7 mouse cellular contexts compared by ENCODE assay signal in genomic region chr10:127619119-127619721, GRCm38 (mm10). TPM values are rescaled to one million over a fixed set of nuclear protein-coding genes. Genes with fewer than 3 reads are reported as not detected.
DNase-seq lines count a peak whose midpoint lies in the region; ATAC-seq lines count a peak whose summit lies in the region.

No protein-coding gene starts in this region.

- H3K9ac ChIP-seq in neural tube, embryonic 11.5 days (ENCODE audit: low read length) = peak overlapping the region; percentile 85
- H3K9ac ChIP-seq in heart, embryonic 14.5 days (ENCODE audit: low read length) = peak overlapping the region; percentile 81
- peak overlapping the region; percentile 42; the same call in 1 of the 2 replicates for H3K9ac ChIP-seq in liver, embryonic 15.5 days

- DNase-seq in neural tube, embryonic 11.5 days (ENCODE audit: low spot score) = no peak
- DNase-seq in neural tube, embryonic 10.5 days (ENCODE audit: extremely low spot score, low spot score) = no peak
- DNase-seq in yolk sac, embryonic 10.5 days (ENCODE audit: low spot score) = peak; percentile 13
- DNase-seq in retina, postnatal 1 day = no peak

- peak overlapping the region; percentile 78 for H3K4me3 ChIP-seq in neural tube, embryonic 11.5 days (ENCODE audit: low read depth, low read length)
- H3K4me3 ChIP-seq in heart, embryonic 14.5 days (ENCODE audit: control insufficient read depth in 1 of 2, insufficient read depth in 1 of 2, low read depth in 1 of 2, low read length in 2 of 2) = peak overlapping the region; percentile 59 to 72; a peak in 3 of 4 replicates
- peak overlapping the region; percentile 57 for H3K4me3 ChIP-seq in liver, embryonic 15.5 days (replicated peaks)

- 34% methylated on average over 8 of the region's 8 CpGs for WGBS in neural tube, embryonic 11.5 days
- 41% methylated on average over 8 of the region's 8 CpGs for WGBS in heart, embryonic 14.5 days
- 19% methylated on average over 8 of the region's 8 CpGs for WGBS in liver, embryonic 15.5 days (ENCODE audit: insufficient replicate concordance)

- no peaks in the 10 kb centered on the region for H3K27me3 ChIP-seq in neural tube, embryonic 11.5 days (ENCODE audit: control insufficient read depth, insufficient read depth, low read length)
- H3K27me3 ChIP-seq in heart, embryonic 14.5 days (ENCODE audit: control insufficient read depth, insufficient read depth, low read length) = peaks cover 2% of the 10 kb centered on the region; the same call in 1 of the 2 replicates
- peaks cover 72% of the 10 kb centered on the region for H3K27me3 ChIP-seq in liver, embryonic 15.5 days

- no peaks in the 10 kb centered on the region for H3K9me3 ChIP-seq in neural tube, embryonic 11.5 days (ENCODE audit: control insufficient read depth, low read length)
- H3K9me3 ChIP-seq in heart, embryonic 14.5 days (ENCODE audit: control insufficient read depth, low read length) = no peaks in the 10 kb centered on the region
- H3K9me3 ChIP-seq in liver, embryonic 15.5 days (replicated peaks) = no peaks in the 10 kb centered on the region

- peaks cover 50% of the 10 kb centered on the region for H3K4me1 ChIP-seq in neural tube, embryonic 11.5 days (ENCODE audit: control insufficient read depth, insufficient read depth, low read length)
- peaks cover 35 to 52% of the 10 kb centered on the region in 2 experiments for H3K4me1 ChIP-seq in heart, embryonic 14.5 days (ENCODE audit: control insufficient read depth in 2 of 2, insufficient read depth in 2 of 2, low read length in 2 of 2)
- peaks cover 46% of the 10 kb centered on the region for H3K4me1 ChIP-seq in liver, embryonic 15.5 days (replicated peaks)

- H3K27ac ChIP-seq in neural tube, embryonic 11.5 days (ENCODE audit: low read depth, low read length) = 0 out of 2 replicates have a peak overlapping the region, but pooled peaks have one; percentile 86
- peak overlapping the region in 1 of 2 experiments; percentile 73; a peak in 2 of 4 replicates for H3K27ac ChIP-seq in heart, embryonic 14.5 days (replicated peaks in 1 of 2; ENCODE audit: control insufficient read depth in 1 of 2, insufficient read depth in 1 of 2, low read depth in 2 of 2, low read length in 2 of 2)
- peak overlapping the region; percentile 71 for H3K27ac ChIP-seq in liver, embryonic 15.5 days (replicated peaks)

- no peaks in the 10 kb centered on the region for H3K36me3 ChIP-seq in neural tube, embryonic 11.5 days (ENCODE audit: control insufficient read depth, insufficient read depth, low read length)
- H3K36me3 ChIP-seq in heart, embryonic 14.5 days (ENCODE audit: control insufficient read depth, insufficient read depth, low read length) = no peaks in the 10 kb centered on the region
- H3K36me3 ChIP-seq in liver, embryonic 15.5 days (replicated peaks) = no peaks in the 10 kb centered on the region

- ATAC-seq in neural tube, embryonic 11.5 days (ENCODE audit: insufficient read depth, low FRiP score, low TSS enrichment) = no peak
- ATAC-seq in heart, embryonic 14.5 days (ENCODE audit: insufficient number of reproducible peaks, insufficient read depth, low FRiP score, low read depth) = no peak
- no peak for ATAC-seq in liver, embryonic 15.5 days (ENCODE audit: insufficient read depth)
- no peak for ATAC-seq in megakaryocyte progenitor cell, adult 5-6 weeks (replicated peaks; ENCODE audit: poor library complexity)

- peak overlapping the region; percentile 83 for H3K4me2 ChIP-seq in neural tube, embryonic 11.5 days (ENCODE audit: low read depth)
- H3K4me2 ChIP-seq in heart, embryonic 14.5 days (ENCODE audit: low read length) = peak overlapping the region; percentile 98
- peak overlapping the region; percentile 72 for H3K4me2 ChIP-seq in liver, embryonic 15.5 days

RNA-seq across cellular contexts. Expression of gene Lrp1, which starts 1.7 kb away (rescaled TPM):
- 60.2 and 68.2 TPM in 2 replicates for polyA plus RNA-seq in neural tube, embryonic 11.5 days (2014; fragmentation: Nextera tagmentation; extraction: Ambion mirVana)
- polyA plus RNA-seq in heart, embryonic 14.5 days (2014; fragmentation: Nextera tagmentation; extraction: Ambion mirVana) = 29.4 and 31.2 TPM in 2 replicates
- 23.2 and 31.1 TPM in 2 replicates for polyA plus RNA-seq in liver, embryonic 15.5 days (2015; fragmentation: Nextera tagmentation; extraction: Ambion mirVana)
- 9.8 and 10.0 TPM in 2 replicates for total RNA-seq in megakaryocyte progenitor cell, adult 5-6 weeks (2015)
- total RNA-seq in megakaryocyte progenitor cell, adult 5-6 weeks (2017) = 4.5 and 7.3 TPM in 2 replicates

RNA-seq across cellular contexts. Expression of gene Stat6, which starts 23.6 kb away (rescaled TPM):
- 6.1 and 6.8 TPM in 2 replicates for polyA plus RNA-seq in neural tube, embryonic 11.5 days (2014; fragmentation: Nextera tagmentation; extraction: Ambion mirVana)
- polyA plus RNA-seq in heart, embryonic 14.5 days (2014; fragmentation: Nextera tagmentation; extraction: Ambion mirVana) = 25.2 and 25.7 TPM in 2 replicates
- polyA plus RNA-seq in liver, embryonic 15.5 days (2015; fragmentation: Nextera tagmentation; extraction: Ambion mirVana) = 14.3 and 15.6 TPM in 2 replicates
- 27.3 and 29.6 TPM in 2 replicates for total RNA-seq in megakaryocyte progenitor cell, adult 5-6 weeks (2015)
- total RNA-seq in megakaryocyte progenitor cell, adult 5-6 weeks (2017) = 38.9 and 42.7 TPM in 2 replicates

RNA-seq across cellular contexts. Expression of gene Nemp1, which starts 47.5 kb away (rescaled TPM):
- 9.3 and 10.6 TPM in 2 replicates for polyA plus RNA-seq in neural tube, embryonic 11.5 days (2014; fragmentation: Nextera tagmentation; extraction: Ambion mirVana)
- 8.8 and 11.8 TPM in 2 replicates for polyA plus RNA-seq in heart, embryonic 14.5 days (2014; fragmentation: Nextera tagmentation; extraction: Ambion mirVana)
- 5.3 and 5.7 TPM in 2 replicates for polyA plus RNA-seq in liver, embryonic 15.5 days (2015; fragmentation: Nextera tagmentation; extraction: Ambion mirVana)
- 15.7 and 19.8 TPM in 2 replicates for total RNA-seq in megakaryocyte progenitor cell, adult 5-6 weeks (2015)
- total RNA-seq in megakaryocyte progenitor cell, adult 5-6 weeks (2017) = 17.8 and 25.3 TPM in 2 replicates

RNA-seq across cellular contexts. Expression of gene Nab2, which starts 49.1 kb away (rescaled TPM):
- 6.2 and 7.8 TPM in 2 replicates for polyA plus RNA-seq in neural tube, embryonic 11.5 days (2014; fragmentation: Nextera tagmentation; extraction: Ambion mirVana)
- 6.4 and 9.0 TPM in 2 replicates for polyA plus RNA-seq in heart, embryonic 14.5 days (2014; fragmentation: Nextera tagmentation; extraction: Ambion mirVana)
- 2.9 and 3.5 TPM in 2 replicates for polyA plus RNA-seq in liver, embryonic 15.5 days (2015; fragmentation: Nextera tagmentation; extraction: Ambion mirVana)
- 2.4 and 2.6 TPM in 2 replicates for total RNA-seq in megakaryocyte progenitor cell, adult 5-6 weeks (2015)
- total RNA-seq in megakaryocyte progenitor cell, adult 5-6 weeks (2017) = 3.4 and 5.2 TPM in 2 replicates
